Mouse (Mus musculus) urinary bladder, adult 2 months (tissue): ENCODE measurements around the gene Rspry1. TPM values are rescaled to one million over a fixed set of nuclear protein-coding genes. Genes with fewer than 3 reads are reported as not detected.

ENCODE experiments used
- DNase-seq: peaks from one replicate; pipeline ENCODE4 v3.0.0; 2022; ENCODE audit warnings: low spot score
- polyA plus RNA-seq: library from polyadenylated mRNA; depleted of rRNA; stranded (reverse); fragments of >200 nt; gene quantifications from 2 replicates; pipeline ENCODE4 v1.2.3, GENCODE M21; 2012; rRNA removed

Rspry1 gene
- polyA plus RNA-seq = 11.4 and 12.5 TPM in 2 replicates

- DNase-seq = peak; percentile 89
Observed at GRCm38 (mm10) chr8:94601607-94602385, at the start of gene Rspry1, which contains the start of gene Fam192a. Gene Rspry1 (plus strand): TSS chr8:94601937. Gene Fam192a (minus strand): TSS chr8:94601997.

GRCm38 (mm10) chr8:94552696-94553095 is 49.0 kb upstream of the Rspry1 start:
- DNase-seq = no peak

DNA sequence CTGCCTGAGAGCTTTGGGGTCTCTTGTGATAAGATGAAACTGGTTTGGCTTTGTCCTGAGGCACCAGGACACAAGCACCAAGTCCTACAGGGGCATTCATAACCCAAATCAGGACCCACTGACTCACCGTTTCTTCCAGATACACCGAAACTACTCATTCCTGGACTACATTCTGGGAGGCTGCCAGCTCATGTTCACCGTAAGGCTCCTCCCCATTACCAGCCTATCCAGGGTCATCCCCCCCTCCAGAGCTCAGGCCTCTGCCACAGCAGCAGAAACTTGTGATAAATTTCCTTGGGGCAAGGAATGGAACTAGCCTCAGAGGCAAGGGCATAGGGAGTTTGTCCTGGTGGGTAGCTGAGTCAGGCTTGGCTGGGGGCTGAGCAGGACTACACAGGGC is 44.5 kb upstream of the Rspry1 start:
- no peak for DNase-seq

- DNase-seq = no peak
Observed at GRCm38 (mm10) chr8:94561256-94561655, 40.5 kb upstream of the Rspry1 start.

GRCm38 (mm10) chr8:94564421-94564820 is 37.3 kb upstream of the Rspry1 start:
- DNase-seq = no peak

GRCm38 (mm10) chr8:94566033-94566432 is 35.7 kb upstream of the Rspry1 start:
- no peak for DNase-seq

GRCm38 (mm10) chr8:94566446-94567158 is 35.1 kb upstream of the Rspry1 start:
- no peak for DNase-seq

DNA sequence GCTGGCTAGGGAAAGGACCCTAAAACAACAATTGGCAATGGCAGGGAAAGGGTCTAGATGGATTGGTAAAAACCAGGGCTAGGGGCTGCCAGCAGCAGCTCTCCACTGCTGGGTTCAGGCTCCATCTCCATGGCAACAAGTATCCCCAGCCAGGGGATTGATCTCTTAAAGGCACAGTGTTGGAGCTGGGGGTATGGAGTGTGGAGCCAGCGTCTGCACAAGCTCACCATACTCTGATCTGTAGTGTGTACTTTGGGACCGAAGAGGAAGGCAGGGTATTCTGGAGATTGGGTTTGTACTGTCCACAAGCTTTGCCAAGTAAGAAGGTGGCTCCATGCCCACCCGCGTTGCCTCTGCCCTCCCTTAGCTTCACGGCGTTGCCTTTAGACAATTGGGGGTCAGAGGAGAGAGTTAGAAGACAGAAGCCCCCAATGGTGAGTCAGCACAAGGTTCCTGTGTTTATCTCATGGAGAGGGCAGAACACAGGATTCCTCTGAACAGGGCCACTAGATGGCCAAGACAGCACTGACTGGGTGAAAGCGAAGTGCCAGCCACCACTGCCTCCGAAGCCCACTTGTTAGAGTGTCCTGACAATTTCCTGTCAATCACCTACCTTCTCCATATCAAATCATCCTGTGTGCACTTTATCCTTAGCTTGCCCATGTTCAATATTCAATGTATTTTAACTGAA is 34.4 kb upstream of the Rspry1 start:
- no peak for DNase-seq

- DNase-seq = no peak
Observed at GRCm38 (mm10) chr8:94568098-94568497, 33.6 kb upstream of the Rspry1 start.

DNA sequence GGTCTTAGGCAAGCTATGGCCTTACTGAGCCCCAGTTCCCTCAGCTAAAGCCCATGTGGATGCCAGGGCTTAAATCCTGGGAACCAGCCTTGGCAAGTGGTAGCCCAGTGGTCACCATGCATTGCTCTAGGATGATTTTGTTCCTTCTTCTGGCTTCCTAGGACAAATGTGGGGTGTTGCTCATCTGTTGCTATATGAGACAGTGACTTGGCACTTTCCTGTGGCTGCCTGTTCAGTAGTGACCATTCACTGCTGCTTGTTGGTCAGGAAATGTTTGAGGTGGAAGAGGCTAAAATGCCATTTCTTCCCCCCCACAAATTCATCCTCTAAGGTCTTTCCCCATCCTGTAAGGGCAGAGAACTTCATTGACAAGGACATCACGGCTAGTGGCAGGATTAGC is 32.3 kb upstream of the Rspry1 start:
- no peak for DNase-seq

- DNase-seq = no peak
Observed at GRCm38 (mm10) chr8:94571896-94572295, 29.8 kb upstream of the Rspry1 start.

GRCm38 (mm10) chr8:94574159-94574907 is 27.4 kb upstream of the Rspry1 start:
- DNase-seq = no peak

GRCm38 (mm10) chr8:94575148-94575547 is 26.6 kb upstream of the Rspry1 start:
- DNase-seq = no peak

DNA sequence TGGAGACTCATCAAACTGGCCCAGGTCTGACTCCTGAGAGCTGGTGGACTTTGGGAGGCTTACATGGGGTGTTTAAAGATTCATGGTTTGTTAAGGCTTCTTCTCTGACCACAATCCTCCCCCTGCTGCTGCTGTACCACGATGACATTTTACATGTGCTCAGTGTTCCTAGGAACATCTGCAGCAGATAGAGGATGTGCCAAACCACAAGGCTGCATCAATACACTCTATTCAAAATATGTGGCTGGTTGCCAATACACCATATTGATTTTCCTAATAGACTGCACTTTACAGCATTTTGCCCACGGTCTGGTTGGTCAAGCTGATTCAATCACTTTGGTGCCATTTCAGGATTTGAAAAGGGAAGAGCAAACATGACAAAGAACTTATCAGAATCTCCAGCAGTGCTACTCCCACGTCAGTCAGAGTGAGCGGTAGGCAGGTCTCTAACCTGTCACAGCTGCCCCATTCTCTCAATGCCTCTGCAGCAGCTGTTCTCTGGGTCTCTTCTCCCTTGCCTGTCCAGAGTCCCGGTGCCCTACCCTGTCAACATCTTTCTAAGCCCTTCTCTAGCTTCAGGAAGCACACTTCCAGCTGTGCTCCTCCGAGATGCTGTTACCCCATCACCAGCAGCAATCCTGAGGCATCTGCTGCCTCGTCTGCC is 19.8 kb upstream of the Rspry1 start:
- no peak for DNase-seq

GRCm38 (mm10) chr8:94582569-94582968 is 19.2 kb upstream of the Rspry1 start:
- no peak for DNase-seq

- no peak for DNase-seq
Observed at GRCm38 (mm10) chr8:94584238-94584817, 17.4 kb upstream of the Rspry1 start.

DNA sequence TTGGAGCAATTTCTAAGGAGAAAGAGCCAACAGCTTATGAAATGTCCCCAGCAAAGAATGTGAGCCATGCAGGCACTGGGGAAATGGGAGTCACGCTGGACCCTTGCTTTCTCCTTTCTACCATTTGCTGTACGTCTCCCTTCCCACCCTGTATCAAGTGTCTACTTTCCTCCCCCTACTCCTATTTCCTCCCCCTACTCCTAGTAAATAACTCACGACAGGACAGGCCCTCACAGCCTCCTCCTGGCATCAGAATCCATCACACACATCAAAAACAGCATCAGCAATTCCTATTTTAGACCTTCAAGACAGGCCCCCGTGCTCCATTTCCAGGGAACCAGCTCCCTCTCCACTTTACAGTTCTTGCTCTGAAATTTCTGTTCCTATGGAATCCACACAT is 10.0 kb upstream of the Rspry1 start:
- DNase-seq = no peak

DNA sequence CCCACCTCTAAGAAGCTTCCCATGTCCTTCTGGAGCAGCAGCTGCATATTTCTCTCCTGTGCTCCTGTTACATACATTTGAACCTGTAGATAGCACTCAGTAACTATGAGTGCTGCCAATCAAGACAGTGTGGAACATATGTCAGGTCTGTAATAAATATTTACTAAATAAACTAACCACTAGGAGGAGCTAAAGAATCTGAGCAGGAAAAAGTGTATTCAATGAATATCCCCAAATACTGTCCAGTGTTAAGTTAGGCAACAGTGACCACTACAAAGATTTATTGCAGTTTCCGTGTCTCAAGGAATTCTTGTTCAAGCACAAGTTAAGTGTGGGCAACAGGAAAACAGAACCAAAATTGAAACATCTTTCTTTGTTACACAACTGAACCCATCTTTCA is 7.5 kb upstream of the Rspry1 start:
- DNase-seq = no peak

- DNase-seq = no peak
Observed at GRCm38 (mm10) chr8:94600478-94600877, 1.3 kb upstream of the Rspry1 start.

GRCm38 (mm10) chr8:94601034-94601606 is 617 bp upstream of the Rspry1 start:
- no peak for DNase-seq
